Mouse (Mus musculus): ENCODE measurements around the gene Ddx46. TPM values are rescaled to one million over a fixed set of nuclear protein-coding genes. Genes with fewer than 3 reads are reported as not detected.
A peak's percentile ranks its signal among the peaks of the same experiment; 100 is the strongest.
"Not testable (repeated sequence)": the region's sequence is repeated elsewhere in the genome, so short reads cannot be mapped to it uniquely, and the experiment has no call there.

The Ddx46 gene
- polyA plus RNA-seq, 1 experiment = 53.3 TPM

GRCm38 (mm10) chr13:55636185-55636983, 1.6 kb downstream of the Ddx46 start:
- TF ChIP-seq POLR2A (IDR thresholded peaks at IDR 0.05; ENCODE audit: borderline replicate concordance, low read depth, low read length) (no peak), CTCF (IDR thresholded peaks at IDR 0.05; ENCODE audit: low read depth, low read length) (no peak)
- Histone ChIP-seq H3K4me1 (ENCODE audit: control insufficient read depth, insufficient read depth, low read length) (peaks cover 7% of the 10 kb centered on the region), H3K4me3 (ENCODE audit: insufficient read depth, low read length) (peak overlapping the region; percentile 97; the same call in 1 of the 2 replicates), H3K27ac (ENCODE audit: insufficient read depth, low read depth, low read length) (no peak overlapping the region)

GRCm38 (mm10) chr13:55640480-55640879, 5.7 kb downstream of the Ddx46 start:
- peak; percentile 78 for TF ChIP-seq CTCF (IDR thresholded peaks at IDR 0.05; ENCODE audit: low read depth, low read length)
- not testable (repeated sequence) for H3K4me3 ChIP-seq (ENCODE audit: insufficient read depth, low read length); H3K27ac ChIP-seq (ENCODE audit: insufficient read depth, low read depth, low read length); H3K4me1 ChIP-seq (ENCODE audit: control insufficient read depth, insufficient read depth, low read length)

- H3K4me1 ChIP-seq (ENCODE audit: control insufficient read depth, insufficient read depth, low read length) = no peaks in the 10 kb centered on the region
- TF ChIP-seq CTCF (IDR thresholded peaks at IDR 0.05; ENCODE audit: low read depth, low read length) (no peak), POLR2A (IDR thresholded peaks at IDR 0.05; ENCODE audit: borderline replicate concordance, low read depth, low read length) (no peak)
- no peak overlapping the region for H3K27ac ChIP-seq (ENCODE audit: insufficient read depth, low read depth, low read length)
- no peak overlapping the region for H3K4me3 ChIP-seq (ENCODE audit: insufficient read depth, low read length)
These were observed 9.7 kb downstream of the Ddx46 start for GRCm38 (mm10) chr13:55644525-55644924.

- Histone ChIP-seq H3K4me3 (ENCODE audit: insufficient read depth, low read length) (no peak overlapping the region), H3K4me1 (ENCODE audit: control insufficient read depth, insufficient read depth, low read length) (peaks cover 16% of the 10 kb centered on the region), H3K27ac (ENCODE audit: insufficient read depth, low read depth, low read length) (no peak overlapping the region)
- no peak for TF ChIP-seq CTCF (IDR thresholded peaks at IDR 0.05; ENCODE audit: low read depth, low read length)
- no peak for TF ChIP-seq POLR2A (IDR thresholded peaks at IDR 0.05; ENCODE audit: borderline replicate concordance, low read depth, low read length)
These were observed 15.3 kb downstream of the Ddx46 start for GRCm38 (mm10) chr13:55650098-55650497.

GRCm38 (mm10) chr13:55650980-55651379, 16.2 kb downstream of the Ddx46 start:
- TF ChIP-seq CTCF (IDR thresholded peaks at IDR 0.05; ENCODE audit: low read depth, low read length) = no peak
- no peak for TF ChIP-seq POLR2A (IDR thresholded peaks at IDR 0.05; ENCODE audit: borderline replicate concordance, low read depth, low read length)
- no peak overlapping the region for H3K4me3 ChIP-seq (ENCODE audit: insufficient read depth, low read length)
- H3K4me1 ChIP-seq (ENCODE audit: control insufficient read depth, insufficient read depth, low read length) = peaks cover 16% of the 10 kb centered on the region
- no peak overlapping the region for H3K27ac ChIP-seq (ENCODE audit: insufficient read depth, low read depth, low read length)

GRCm38 (mm10) chr13:55668550-55668949, 33.7 kb downstream of the Ddx46 start:
- Histone ChIP-seq H3K4me1 (ENCODE audit: control insufficient read depth, insufficient read depth, low read length) (no peaks in the 10 kb centered on the region), H3K4me3 (ENCODE audit: insufficient read depth, low read length) (no peak overlapping the region), H3K27ac (ENCODE audit: insufficient read depth, low read depth, low read length) (no peak overlapping the region)
- TF ChIP-seq POLR2A (IDR thresholded peaks at IDR 0.05; ENCODE audit: borderline replicate concordance, low read depth, low read length) (no peak), CTCF (IDR thresholded peaks at IDR 0.05; ENCODE audit: low read depth, low read length) (peak; percentile 69)

- Histone ChIP-seq H3K4me1 (ENCODE audit: control insufficient read depth, insufficient read depth, low read length) (no peaks in the 10 kb centered on the region), H3K27ac (ENCODE audit: insufficient read depth, low read depth, low read length) (no peak overlapping the region), H3K4me3 (ENCODE audit: insufficient read depth, low read length) (no peak overlapping the region)
- TF ChIP-seq POLR2A (IDR thresholded peaks at IDR 0.05; ENCODE audit: borderline replicate concordance, low read depth, low read length) (no peak), CTCF (IDR thresholded peaks at IDR 0.05; ENCODE audit: low read depth, low read length) (no peak)
These were observed 37.9 kb downstream of the Ddx46 start for GRCm38 (mm10) chr13:55672711-55673110.

DNA sequence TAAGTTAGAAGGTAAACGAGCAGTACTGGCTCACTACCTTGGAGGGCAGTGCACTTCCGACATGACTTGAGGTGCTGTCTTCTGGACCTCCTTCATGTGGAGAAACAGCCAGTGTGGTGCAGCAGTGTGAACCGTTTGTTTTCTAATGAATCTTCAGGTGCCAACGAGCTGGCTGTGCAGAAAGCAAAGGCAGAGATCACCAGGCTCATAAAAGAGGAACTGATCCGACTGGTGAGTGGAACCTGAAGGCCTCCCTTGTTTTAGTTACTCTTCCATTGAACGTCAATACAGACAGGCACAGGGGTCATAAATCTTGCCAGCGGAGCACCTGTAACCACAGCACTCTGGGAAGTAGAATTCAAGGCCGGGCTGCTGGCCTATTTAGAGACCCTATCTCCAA, 42.5 kb downstream of the Ddx46 start:
- TF ChIP-seq CTCF (IDR thresholded peaks at IDR 0.05; ENCODE audit: low read depth, low read length) = no peak
- TF ChIP-seq POLR2A (IDR thresholded peaks at IDR 0.05; ENCODE audit: borderline replicate concordance, low read depth, low read length) = no peak
- no peaks in the 10 kb centered on the region for H3K4me1 ChIP-seq (ENCODE audit: control insufficient read depth, insufficient read depth, low read length)
- no peak overlapping the region for H3K27ac ChIP-seq (ENCODE audit: insufficient read depth, low read depth, low read length)
- H3K4me3 ChIP-seq (ENCODE audit: insufficient read depth, low read length) = no peak overlapping the region

DNA sequence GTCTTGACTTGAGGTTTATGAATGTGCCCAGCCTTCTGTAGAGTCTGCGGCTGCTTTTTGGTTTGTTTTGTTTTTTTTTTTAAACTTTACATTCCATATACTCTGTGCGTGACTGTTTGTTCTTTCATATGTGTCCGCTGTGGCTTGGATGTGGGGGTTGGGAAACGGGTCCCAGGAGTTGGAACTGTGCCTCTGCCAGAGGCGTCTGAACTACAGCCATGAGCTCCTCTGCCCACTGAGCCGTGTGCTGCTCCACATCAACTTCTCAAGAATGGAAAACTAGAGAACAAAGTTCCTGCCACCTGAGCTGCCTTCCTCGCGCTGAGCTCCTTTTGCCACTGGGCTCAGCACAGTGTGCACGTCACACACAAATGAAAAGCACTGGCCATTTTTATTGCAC, 47.4 kb downstream of the Ddx46 start:
- TF ChIP-seq POLR2A (IDR thresholded peaks at IDR 0.05; ENCODE audit: borderline replicate concordance, low read depth, low read length) (no peak), CTCF (IDR thresholded peaks at IDR 0.05; ENCODE audit: low read depth, low read length) (no peak)
- Histone ChIP-seq H3K27ac (ENCODE audit: insufficient read depth, low read depth, low read length) (no peak overlapping the region), H3K4me1 (ENCODE audit: control insufficient read depth, insufficient read depth, low read length) (no peaks in the 10 kb centered on the region), H3K4me3 (ENCODE audit: insufficient read depth, low read length) (no peak overlapping the region)

- no peak for TF ChIP-seq POLR2A (IDR thresholded peaks at IDR 0.05; ENCODE audit: borderline replicate concordance, low read depth, low read length)
- TF ChIP-seq CTCF (IDR thresholded peaks at IDR 0.05; ENCODE audit: low read depth, low read length) = no peak
- no peak overlapping the region for H3K27ac ChIP-seq (ENCODE audit: insufficient read depth, low read depth, low read length)
These were observed 48.8 kb downstream of the Ddx46 start for GRCm38 (mm10) chr13:55683581-55683980.

More at GRCm38 (mm10) chr13:55683581-55683980, 48.8 kb downstream of the Ddx46 start:
- H3K4me1 ChIP-seq (ENCODE audit: control insufficient read depth, insufficient read depth, low read length) = no peaks in the 10 kb centered on the region
- H3K4me3 ChIP-seq (ENCODE audit: insufficient read depth, low read length) = no peak overlapping the region

Measured in bone marrow macrophage, adult 2 months (primary cell).